Mouse (Mus musculus): ENCODE results near the gene Fes. TPM values are rescaled to one million over a fixed set of nuclear protein-coding genes. Genes with fewer than 3 reads are reported as not detected.

Gene Fes
- polyA plus RNA-seq, 1 experiment from 2014 or later: 16.6 TPM

DNA sequence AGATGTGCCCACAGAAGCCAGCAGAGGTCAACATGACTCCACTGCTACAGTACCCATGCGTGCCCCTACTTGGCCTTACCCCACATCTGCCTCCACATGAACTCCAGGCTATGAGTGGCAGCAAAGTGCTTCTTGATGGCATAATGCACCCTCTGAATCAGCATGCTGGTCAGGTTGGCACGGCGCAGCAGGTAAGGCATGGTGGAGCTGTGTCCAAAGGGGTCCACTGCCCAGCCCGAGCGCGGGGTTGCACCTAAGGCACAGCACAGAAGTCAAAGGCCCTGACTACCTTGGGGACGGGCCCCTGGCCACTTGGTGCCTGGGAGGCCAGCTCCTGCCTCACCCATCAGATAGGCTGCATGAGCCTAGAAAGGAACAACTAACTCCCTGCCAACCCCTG lies 20.5 kb downstream of the Fes start:
- no peaks in the 10 kb centered on the region for H3K9me3 ChIP-seq (replicated peaks)

DNA sequence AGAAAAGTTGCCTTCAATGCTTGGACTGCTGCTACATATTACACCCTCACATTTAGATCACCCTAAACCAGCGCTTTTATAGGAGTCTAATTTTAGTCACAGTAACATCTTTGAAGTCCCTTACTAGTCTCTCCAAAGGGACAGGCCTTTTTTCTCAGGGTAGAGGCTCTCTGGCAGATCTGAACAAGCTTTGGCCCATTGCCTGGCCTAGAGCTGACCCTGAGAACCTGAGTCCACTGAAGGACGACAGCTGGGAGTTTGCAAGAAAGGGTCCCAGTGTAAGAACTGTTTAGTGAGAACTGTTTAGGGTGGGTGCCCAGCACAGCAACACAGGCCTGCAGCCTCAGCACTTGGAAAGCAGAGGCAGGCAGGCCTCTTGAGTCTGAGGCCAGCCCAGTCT lies 22.0 kb downstream of the Fes start:
- no peak for ATAC-seq (ENCODE audit: insufficient read depth)
- H3K27ac ChIP-seq (replicated peaks): no peak overlapping the region
- WGBS (ENCODE audit: insufficient replicate concordance): 73% methylated on average over 2 of the region's 2 CpGs
- peaks cover 21% of the 10 kb centered on the region for H3K27me3 ChIP-seq
- H3K9ac ChIP-seq: no peak overlapping the region
- H3K36me3 ChIP-seq (replicated peaks): peaks cover 37% of the 10 kb centered on the region
- H3K9me3 ChIP-seq (replicated peaks): no peaks in the 10 kb centered on the region
- H3K4me3 ChIP-seq (replicated peaks): no peak overlapping the region
- peaks cover 16% of the 10 kb centered on the region for H3K4me1 ChIP-seq (replicated peaks)
- H3K4me2 ChIP-seq: no peak overlapping the region

More for the DNA sequence above, 20.5 kb downstream of the Fes start:
- Histone ChIP-seq H3K4me1 (replicated peaks) (peaks cover 24% of the 10 kb centered on the region), H3K4me2 (no peak overlapping the region), H3K4me3 (replicated peaks) (no peak overlapping the region), H3K27me3 (peaks cover 36% of the 10 kb centered on the region), H3K9ac (no peak overlapping the region), H3K27ac (replicated peaks) (no peak overlapping the region), H3K36me3 (replicated peaks) (peaks cover 32% of the 10 kb centered on the region)
- 78% methylated on average over 7 of the region's 7 CpGs for whole genome bisulfite sequencing (ENCODE audit: insufficient replicate concordance)
- no peak for ATAC-seq (ENCODE audit: insufficient read depth)

DNA sequence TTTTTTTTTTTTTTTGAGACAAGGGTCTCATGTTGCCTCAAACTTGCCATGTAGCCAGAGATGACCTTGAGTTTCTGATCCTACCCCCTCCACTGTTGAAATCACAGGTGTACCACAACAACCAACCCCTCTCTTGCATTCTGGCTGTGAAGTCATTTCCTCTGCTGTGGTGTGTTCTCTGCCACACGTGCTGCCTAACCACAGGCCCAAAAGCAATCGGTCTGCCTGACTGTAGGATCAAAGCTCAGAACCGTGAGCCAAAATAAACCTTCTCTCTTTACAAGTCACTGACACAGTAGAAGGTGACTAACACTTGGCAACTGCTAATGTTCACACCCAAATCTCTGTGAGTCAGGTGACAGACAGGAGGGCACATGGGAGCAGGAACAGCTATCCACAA lies 27.3 kb downstream of the Fes start:
- H3K9me3 ChIP-seq (replicated peaks): no peaks in the 10 kb centered on the region
- no peaks in the 10 kb centered on the region for H3K27me3 ChIP-seq
- no peak overlapping the region for H3K4me2 ChIP-seq
- ATAC-seq (ENCODE audit: insufficient read depth): no peak
- WGBS (ENCODE audit: insufficient replicate concordance): 39% methylated on average over 3 of the region's 3 CpGs
- no peak overlapping the region for H3K9ac ChIP-seq
- no peak overlapping the region for H3K27ac ChIP-seq (replicated peaks)
- no peaks in the 10 kb centered on the region for H3K4me1 ChIP-seq (replicated peaks)
- H3K36me3 ChIP-seq (replicated peaks): peaks cover 40% of the 10 kb centered on the region; the same call in 1 of the 2 replicates
- H3K4me3 ChIP-seq (replicated peaks): no peak overlapping the region

DNA sequence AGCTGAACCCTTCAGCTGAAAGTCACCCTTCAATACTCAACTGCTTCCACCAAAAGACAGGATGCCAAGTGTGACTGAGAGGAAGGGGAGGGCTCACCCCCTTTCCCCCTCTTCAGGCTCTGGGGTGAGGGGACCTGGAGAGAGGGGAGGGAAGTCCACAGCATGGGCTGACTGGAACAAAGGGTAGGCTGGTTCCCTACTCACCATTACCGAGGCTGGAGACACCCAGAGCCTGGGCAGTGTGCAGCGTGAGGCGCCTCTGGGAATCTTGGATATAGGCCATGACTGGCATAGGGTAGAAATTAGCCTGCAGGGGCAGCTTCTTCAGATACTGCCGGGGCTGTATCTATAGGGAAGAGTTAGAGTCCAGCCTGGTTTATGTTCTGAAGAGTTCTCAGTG lies 29.7 kb downstream of the Fes start:
- no peak for ATAC-seq (ENCODE audit: insufficient read depth)
- Histone ChIP-seq H3K27me3 (no peaks in the 10 kb centered on the region), H3K27ac (replicated peaks) (no peak overlapping the region), H3K9me3 (replicated peaks) (no peaks in the 10 kb centered on the region), H3K4me2 (no peak overlapping the region), H3K4me1 (replicated peaks) (no peaks in the 10 kb centered on the region), H3K9ac (no peak overlapping the region), H3K36me3 (replicated peaks) (0 out of 2 replicates have a peak, but pooled peaks cover 28% of the 10 kb centered on the region), H3K4me3 (replicated peaks) (no peak overlapping the region)
- WGBS (ENCODE audit: insufficient replicate concordance): 75% methylated on average over 4 of the region's 4 CpGs

DNA sequence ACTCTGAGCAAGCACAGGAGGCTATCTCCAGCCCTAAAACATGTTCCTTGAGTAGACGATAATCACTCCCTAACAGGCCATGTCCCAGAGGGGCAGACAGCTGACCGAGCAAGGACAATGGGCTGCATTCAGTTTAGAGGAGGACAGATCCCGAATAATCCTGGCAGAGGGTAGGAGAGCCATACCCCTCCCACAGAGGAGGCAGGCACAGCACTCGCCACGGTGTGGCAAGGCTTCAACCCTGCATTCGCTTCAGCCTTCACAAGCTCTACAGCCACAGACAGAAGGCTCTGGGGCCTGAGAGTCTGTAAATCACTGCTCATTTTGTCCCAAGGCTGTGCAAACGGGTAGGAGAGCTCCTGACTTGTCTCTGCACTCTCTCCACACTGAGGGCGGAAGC lies 30.6 kb downstream of the Fes start:
- Histone ChIP-seq H3K36me3 (replicated peaks) (peaks cover 32% of the 10 kb centered on the region; the same call in 1 of the 2 replicates), H3K4me2 (no peak overlapping the region)
- WGBS (ENCODE audit: insufficient replicate concordance): 76% methylated on average over 8 of the region's 8 CpGs

DNA sequence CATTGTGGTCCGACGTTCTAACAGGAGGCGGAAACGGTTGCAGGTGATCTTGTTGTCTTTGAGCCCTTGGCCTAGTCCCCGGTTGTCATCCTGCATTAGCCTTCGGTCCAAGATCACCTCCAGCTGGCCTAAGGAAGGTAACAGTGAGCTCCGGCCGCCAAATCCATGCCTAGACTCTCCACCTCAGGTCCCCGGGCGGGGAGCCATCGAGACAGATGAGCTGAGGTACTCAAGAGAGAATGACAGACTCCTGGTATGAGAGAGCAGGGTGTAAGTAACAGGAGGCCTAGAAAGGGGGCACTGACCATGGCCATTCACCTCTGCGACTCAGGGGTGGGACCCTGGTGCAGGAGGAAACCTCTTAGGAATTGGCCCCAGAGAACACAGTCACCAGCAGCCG lies 31.4 kb downstream of the Fes start:
- Histone ChIP-seq H3K4me3 (replicated peaks) (no peak overlapping the region), H3K27me3 (no peaks in the 10 kb centered on the region), H3K4me2 (no peak overlapping the region), H3K36me3 (replicated peaks) (peaks cover 35% of the 10 kb centered on the region; the same call in 1 of the 2 replicates), H3K9ac (no peak overlapping the region), H3K27ac (replicated peaks) (no peak overlapping the region), H3K4me1 (replicated peaks) (peaks cover 4% of the 10 kb centered on the region), H3K9me3 (replicated peaks) (no peaks in the 10 kb centered on the region)
- WGBS (ENCODE audit: insufficient replicate concordance): 78% methylated on average over 13 of the region's 13 CpGs
- ATAC-seq (ENCODE audit: insufficient read depth): no peak

More for the DNA sequence above, 30.6 kb downstream of the Fes start:
- no peaks in the 10 kb centered on the region for H3K27me3 ChIP-seq
- H3K9ac ChIP-seq: no peak overlapping the region
- no peaks in the 10 kb centered on the region for H3K9me3 ChIP-seq (replicated peaks)
- ATAC-seq (ENCODE audit: insufficient read depth): no peak
- no peak overlapping the region for H3K4me3 ChIP-seq (replicated peaks)
- H3K4me1 ChIP-seq (replicated peaks): no peaks in the 10 kb centered on the region
- H3K27ac ChIP-seq (replicated peaks): no peak overlapping the region

DNA sequence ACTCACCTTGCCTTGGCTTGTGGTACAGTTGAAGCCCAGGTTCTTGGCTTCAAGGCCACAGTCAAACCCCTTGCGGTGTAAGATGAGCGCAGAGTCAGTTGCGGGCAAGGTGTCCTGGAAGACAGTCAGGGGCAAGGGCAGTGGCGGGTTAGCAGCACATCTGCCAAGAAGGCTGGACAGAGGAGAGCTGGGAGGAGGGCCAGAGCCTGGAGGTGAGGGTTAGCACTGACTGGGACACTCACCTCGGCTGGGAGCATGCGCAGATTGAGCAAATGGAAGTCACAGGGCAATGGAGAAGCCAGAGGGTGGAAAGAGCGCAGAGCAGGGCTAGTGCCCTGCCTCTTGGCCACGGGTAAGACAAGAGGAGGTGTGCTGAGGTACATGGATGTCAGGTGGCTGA lies 34.8 kb downstream of the Fes start:
- Histone ChIP-seq H3K9ac (no peak overlapping the region), H3K4me1 (replicated peaks) (peaks cover 12% of the 10 kb centered on the region), H3K27ac (replicated peaks) (no peak overlapping the region), H3K9me3 (replicated peaks) (no peaks in the 10 kb centered on the region), H3K4me2 (no peak overlapping the region), H3K36me3 (replicated peaks) (peaks cover 37% of the 10 kb centered on the region; the same call in 1 of the 2 replicates), H3K27me3 (no peaks in the 10 kb centered on the region), H3K4me3 (replicated peaks) (no peak overlapping the region)
- 83% methylated on average over 8 of the region's 8 CpGs for WGBS (ENCODE audit: insufficient replicate concordance)
- ATAC-seq (ENCODE audit: insufficient read depth): no peak

DNA sequence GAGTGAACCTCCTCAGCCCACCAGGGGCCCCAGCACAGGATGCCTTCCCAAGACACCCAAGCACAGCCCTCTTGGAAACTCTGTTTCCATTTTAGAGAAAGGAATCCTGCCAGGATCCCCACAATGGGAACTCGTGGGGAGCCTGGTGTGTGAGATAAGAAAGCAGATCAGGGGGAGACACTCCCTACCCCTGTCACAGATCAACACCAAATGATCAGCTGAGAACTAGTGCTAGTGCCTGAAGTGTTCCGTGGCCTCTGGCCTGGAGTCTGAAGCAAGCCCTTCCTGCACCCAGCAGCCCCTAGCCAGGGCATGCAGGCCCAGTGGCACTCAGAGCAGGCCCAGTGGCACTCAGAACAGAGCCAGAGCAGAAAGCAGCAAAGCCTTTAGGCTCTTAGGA lies 36.9 kb downstream of the Fes start:
- H3K27ac ChIP-seq (replicated peaks): no peak overlapping the region
- peaks cover 24% of the 10 kb centered on the region for H3K4me1 ChIP-seq (replicated peaks)
- H3K4me3 ChIP-seq (replicated peaks): no peak overlapping the region
- peaks cover 22% of the 10 kb centered on the region; the same call in 1 of the 2 replicates for H3K36me3 ChIP-seq (replicated peaks)
- WGBS (ENCODE audit: insufficient replicate concordance): 16% methylated on average over 2 of the region's 2 CpGs
- H3K9me3 ChIP-seq (replicated peaks): no peaks in the 10 kb centered on the region
- ATAC-seq (ENCODE audit: insufficient read depth): no peak
- no peak overlapping the region for H3K4me2 ChIP-seq
- H3K27me3 ChIP-seq: no peaks in the 10 kb centered on the region
- no peak overlapping the region for H3K9ac ChIP-seq

DNA sequence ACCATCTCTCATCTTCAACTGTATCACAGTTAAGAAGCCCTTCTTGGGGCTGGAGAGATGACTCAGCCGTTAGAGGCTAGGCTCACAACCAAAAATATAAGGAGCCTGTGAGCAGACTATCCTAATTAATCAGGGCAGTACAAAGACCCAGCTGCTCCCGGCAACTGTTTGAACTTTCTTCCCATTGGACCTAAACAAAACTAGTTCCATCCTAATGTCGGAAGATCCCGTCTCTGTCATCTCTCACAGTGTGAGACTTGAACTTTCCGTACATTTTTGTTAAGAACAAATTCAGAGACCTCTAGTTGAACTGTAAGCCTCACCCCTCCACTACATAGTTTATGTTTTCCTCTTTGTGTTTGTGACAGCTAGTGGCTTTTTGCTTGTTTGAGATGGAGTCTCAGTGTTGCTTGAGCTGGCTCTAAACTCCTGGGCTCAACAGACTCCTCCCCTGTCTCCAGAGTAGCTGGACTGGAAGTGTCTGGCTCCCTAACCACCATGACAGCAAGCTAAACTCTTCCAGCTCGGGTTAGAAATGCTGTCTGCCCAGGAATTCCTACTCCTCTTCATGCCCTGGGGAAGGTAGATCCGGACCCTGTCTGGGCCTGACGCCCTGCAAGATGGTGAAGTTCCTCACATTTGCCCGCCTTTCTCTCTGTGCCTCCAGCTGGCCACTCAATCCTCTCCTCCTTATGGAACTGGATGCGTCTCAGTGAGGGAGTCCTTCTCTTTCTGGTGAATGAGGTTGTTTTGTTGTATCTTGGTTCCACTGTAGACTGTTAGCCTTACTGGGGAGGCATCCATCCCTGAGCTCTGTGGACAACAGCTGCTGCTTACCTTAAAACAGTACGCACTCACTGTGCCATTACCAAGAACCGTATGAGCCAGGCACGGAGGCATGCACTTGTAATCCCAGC lies 39.8 kb downstream of the Fes start:
- H3K27me3 ChIP-seq: no peaks in the 10 kb centered on the region
- H3K36me3 ChIP-seq (replicated peaks): peaks cover 19% of the 10 kb centered on the region; the same call in 1 of the 2 replicates
- no peak overlapping the region for H3K27ac ChIP-seq (replicated peaks)
- H3K4me2 ChIP-seq: no peak overlapping the region
- no peak for ATAC-seq (ENCODE audit: insufficient read depth)
- H3K4me3 ChIP-seq (replicated peaks): no peak overlapping the region
- no peak overlapping the region for H3K9ac ChIP-seq
- peaks cover 31% of the 10 kb centered on the region for H3K4me1 ChIP-seq (replicated peaks)
- H3K9me3 ChIP-seq (replicated peaks): no peaks in the 10 kb centered on the region
- 71% methylated on average over 13 of the region's 13 CpGs for WGBS (ENCODE audit: insufficient replicate concordance)

DNA sequence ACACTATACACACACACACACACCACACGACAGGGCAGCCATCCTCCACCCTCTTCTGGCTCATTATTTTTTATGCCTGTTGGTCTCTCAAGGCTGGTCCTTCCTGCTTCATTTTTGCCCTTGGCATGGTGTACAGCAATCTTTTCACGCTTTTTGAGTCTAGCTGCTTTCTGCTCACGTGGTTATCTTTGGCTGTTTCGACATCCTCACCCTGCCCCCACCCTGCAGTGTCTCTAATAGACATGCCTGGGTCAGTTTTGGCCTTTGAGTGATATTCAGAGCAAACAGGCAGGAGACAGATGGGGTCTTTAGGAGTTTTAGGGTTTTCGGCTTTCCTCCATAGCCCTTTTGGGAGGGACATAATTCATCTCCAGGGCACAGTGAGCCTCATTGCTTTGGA lies 40.9 kb downstream of the Fes start:
- 48% methylated on average over 5 of the region's 5 CpGs for WGBS (ENCODE audit: insufficient replicate concordance)
- no peak overlapping the region for H3K4me3 ChIP-seq (replicated peaks)
- H3K9ac ChIP-seq: no peak overlapping the region
- H3K4me2 ChIP-seq: no peak overlapping the region
- ATAC-seq (ENCODE audit: insufficient read depth): no peak
- H3K27ac ChIP-seq (replicated peaks): no peak overlapping the region
- H3K27me3 ChIP-seq: peaks cover 8% of the 10 kb centered on the region; the same call in 1 of the 2 replicates
- H3K4me1 ChIP-seq (replicated peaks): peaks cover 42% of the 10 kb centered on the region
- H3K36me3 ChIP-seq (replicated peaks): peaks cover 13% of the 10 kb centered on the region; the same call in 1 of the 2 replicates
- no peaks in the 10 kb centered on the region for H3K9me3 ChIP-seq (replicated peaks)

DNA sequence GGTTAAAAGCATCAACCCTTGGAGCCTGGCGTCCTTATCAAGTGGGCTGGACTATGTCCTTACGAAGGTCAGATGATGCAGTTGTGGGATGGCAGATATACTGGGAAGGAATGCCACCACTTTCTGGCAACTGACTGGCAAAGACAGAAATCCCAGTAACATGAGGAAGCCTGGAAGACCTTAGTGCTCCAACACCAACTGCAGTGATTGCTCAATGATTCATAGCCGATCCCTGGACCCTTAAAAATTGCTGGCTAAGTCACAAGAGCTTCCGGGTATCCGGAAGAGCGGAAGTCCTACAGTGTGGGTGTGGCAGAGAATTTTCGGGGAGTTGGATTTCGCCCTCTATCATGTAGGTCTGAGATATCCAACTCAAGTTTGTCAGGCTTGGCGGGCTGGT lies 41.6 kb downstream of the Fes start:
- Histone ChIP-seq H3K9me3 (replicated peaks) (no peaks in the 10 kb centered on the region), H3K9ac (no peak overlapping the region), H3K4me3 (replicated peaks) (no peak overlapping the region), H3K4me2 (no peak overlapping the region), H3K36me3 (replicated peaks) (peaks cover 8% of the 10 kb centered on the region; the same call in 1 of the 2 replicates), H3K27me3 (peaks cover 9% of the 10 kb centered on the region; the same call in 1 of the 2 replicates), H3K27ac (replicated peaks) (no peak overlapping the region), H3K4me1 (replicated peaks) (peaks cover 43% of the 10 kb centered on the region)
- 74% methylated on average over 9 of the region's 9 CpGs for WGBS (ENCODE audit: insufficient replicate concordance)
- ATAC-seq (ENCODE audit: insufficient read depth): no peak
